Mouse (Mus musculus) bone marrow macrophage, adult 2 months (primary cell): ENCODE measurements at regions not wholly inside any gene's neighbourhood (a gene's known extent, or its start where the extent isn't known, plus 50 kb on each side); places are given as distances from the start of the nearest gene placed in this dataset.

Experiments used
- H3K27ac ChIP-seq: 2 replicates; pipeline ENCODE4 v1.5.1; 2012; ENCODE audit warnings: low read depth, low read length; ENCODE audit not compliant: insufficient read depth
- H3K4me1 ChIP-seq: 2 replicates; pipeline ENCODE4 v1.6.1; 2012; ENCODE audit warnings: low read length; ENCODE audit not compliant: control insufficient read depth, insufficient read depth
- H3K4me3 ChIP-seq: 2 replicates; pipeline ENCODE4 v1.5.1; 2012; ENCODE audit warnings: mild to moderate bottlenecking, low read length, moderate library complexity; ENCODE audit not compliant: insufficient read depth
- CTCF ChIP-seq: IDR thresholded peaks from 2 replicates; pipeline ENCODE4 v1.5.1; 2012; ENCODE audit warnings: low read depth, mild to moderate bottlenecking, low read length, moderate library complexity
- POLR2A ChIP-seq: IDR thresholded peaks from 2 replicates; pipeline ENCODE4 v1.6.1; 2012; ENCODE audit warnings: mild to moderate bottlenecking, low read depth, low read length, borderline replicate concordance

DNA sequence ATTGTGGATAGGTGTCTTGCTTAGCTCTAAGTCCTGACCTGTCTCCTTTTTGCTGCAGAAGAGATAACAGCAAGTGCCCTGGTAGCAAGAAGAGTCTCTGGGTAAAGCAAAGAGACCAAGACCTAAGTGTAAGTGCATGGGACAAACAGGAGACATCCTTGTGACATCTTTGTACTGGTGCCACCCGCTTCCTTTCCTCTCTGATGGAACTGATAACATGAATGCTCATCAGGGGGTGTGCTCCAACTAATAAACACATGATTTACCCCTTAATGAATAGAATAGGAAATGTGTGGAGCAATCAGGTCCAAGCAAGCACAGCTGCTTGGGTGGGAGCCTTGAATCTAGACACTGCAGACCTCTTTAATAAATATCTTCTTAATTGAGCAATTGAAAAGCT lies 362.9 kb upstream of the Nrp1 start:
- no peak for TF ChIP-seq CTCF
- no peak for TF ChIP-seq POLR2A
- H3K27ac ChIP-seq: no peak overlapping the region
- H3K4me3 ChIP-seq: no peak overlapping the region
- H3K4me1 ChIP-seq: no peaks in the 10 kb centered on the region

DNA sequence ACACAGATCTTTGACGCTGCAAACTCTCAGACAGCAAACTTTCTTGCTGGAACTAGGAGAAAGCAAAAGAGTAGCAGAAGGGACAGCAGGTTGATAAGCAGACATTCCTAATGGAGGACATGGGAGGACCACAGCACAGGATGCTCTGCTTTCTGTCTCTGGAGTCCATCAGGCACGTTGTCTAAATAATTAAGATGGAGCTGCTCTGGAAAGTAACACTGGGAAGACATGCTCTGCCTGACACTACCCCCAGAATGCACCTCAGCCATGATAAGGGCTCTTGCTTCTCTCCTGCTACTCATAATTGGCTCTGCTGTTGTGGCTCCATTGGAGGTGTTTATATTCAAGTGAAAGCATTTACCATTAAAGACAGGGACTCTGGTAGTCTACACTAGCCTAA lies 356.0 kb upstream of the Nrp1 start:
- H3K4me1 ChIP-seq: no peaks in the 10 kb centered on the region
- no peak overlapping the region for H3K4me3 ChIP-seq
- TF ChIP-seq CTCF: no peak
- TF ChIP-seq POLR2A: no peak
- no peak overlapping the region for H3K27ac ChIP-seq

DNA sequence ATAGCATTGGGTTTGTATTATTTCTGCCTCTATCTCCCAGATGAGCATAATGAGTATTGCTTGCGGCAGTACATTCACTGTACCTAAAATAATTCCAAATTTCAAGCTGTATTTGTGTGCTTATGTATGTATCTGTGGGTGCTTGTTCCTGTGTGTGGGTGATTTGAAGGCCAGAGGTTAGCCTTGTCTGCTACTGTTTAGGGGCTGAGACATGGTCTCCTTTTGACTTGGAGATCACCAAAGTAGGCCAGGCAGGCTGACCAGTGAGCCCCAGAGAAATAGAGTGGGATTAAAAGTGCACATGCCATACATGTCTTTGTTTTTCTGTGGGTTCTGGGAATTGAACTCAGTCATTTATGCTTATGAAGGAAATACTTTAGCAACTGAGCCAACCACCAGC lies 355.6 kb upstream of the Nrp1 start:
- TF ChIP-seq CTCF (no peak), POLR2A (no peak)
- H3K4me3 ChIP-seq: no peak overlapping the region
- no peaks in the 10 kb centered on the region for H3K4me1 ChIP-seq
- no peak overlapping the region for H3K27ac ChIP-seq

DNA sequence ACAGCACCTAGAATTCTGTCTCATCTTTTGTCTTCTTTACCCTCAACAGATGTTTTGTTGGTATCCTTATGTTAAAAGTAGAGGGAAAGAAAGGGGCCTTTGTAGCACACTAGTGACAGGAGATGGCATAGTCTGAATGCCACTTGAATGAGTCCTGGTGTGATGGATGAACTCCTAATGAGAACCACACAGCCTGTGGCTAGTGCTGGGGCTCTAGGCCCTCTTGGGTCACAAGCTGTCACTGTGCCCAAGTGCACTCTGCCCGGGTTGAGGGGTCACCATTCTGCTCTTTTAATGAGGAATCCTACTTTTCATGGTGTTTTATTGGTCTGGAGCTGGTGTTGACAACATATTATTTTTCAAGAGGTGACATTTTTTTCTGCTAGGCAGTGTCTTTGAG lies 355.0 kb upstream of the Nrp1 start:
- Histone ChIP-seq H3K4me1 (no peaks in the 10 kb centered on the region), H3K4me3 (no peak overlapping the region), H3K27ac (no peak overlapping the region)
- TF ChIP-seq CTCF: no peak
- TF ChIP-seq POLR2A: no peak

DNA sequence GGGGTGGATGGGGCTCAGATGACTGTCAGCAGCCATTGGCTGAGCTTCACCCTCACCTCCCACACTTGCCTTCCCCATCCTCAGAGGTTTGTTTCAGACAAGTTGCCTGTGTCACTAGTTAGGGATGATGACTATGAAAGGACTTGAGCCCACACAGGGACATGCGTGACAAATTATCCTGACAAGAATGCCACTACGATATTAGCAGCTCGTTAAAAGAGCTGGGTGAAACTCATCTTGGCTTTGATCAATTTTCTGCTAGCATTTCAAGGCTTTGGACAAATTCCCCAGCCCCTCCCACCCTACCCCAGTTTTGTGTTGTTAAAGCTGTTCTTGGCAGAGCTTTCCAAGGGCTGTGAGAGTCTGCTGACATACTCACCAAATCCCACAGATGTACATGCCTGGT lies 354.5 kb upstream of the Nrp1 start:
- Histone ChIP-seq H3K27ac (no peak overlapping the region), H3K4me1 (no peaks in the 10 kb centered on the region), H3K4me3 (no peak overlapping the region)
- TF ChIP-seq POLR2A: no peak
- no peak for TF ChIP-seq CTCF

DNA sequence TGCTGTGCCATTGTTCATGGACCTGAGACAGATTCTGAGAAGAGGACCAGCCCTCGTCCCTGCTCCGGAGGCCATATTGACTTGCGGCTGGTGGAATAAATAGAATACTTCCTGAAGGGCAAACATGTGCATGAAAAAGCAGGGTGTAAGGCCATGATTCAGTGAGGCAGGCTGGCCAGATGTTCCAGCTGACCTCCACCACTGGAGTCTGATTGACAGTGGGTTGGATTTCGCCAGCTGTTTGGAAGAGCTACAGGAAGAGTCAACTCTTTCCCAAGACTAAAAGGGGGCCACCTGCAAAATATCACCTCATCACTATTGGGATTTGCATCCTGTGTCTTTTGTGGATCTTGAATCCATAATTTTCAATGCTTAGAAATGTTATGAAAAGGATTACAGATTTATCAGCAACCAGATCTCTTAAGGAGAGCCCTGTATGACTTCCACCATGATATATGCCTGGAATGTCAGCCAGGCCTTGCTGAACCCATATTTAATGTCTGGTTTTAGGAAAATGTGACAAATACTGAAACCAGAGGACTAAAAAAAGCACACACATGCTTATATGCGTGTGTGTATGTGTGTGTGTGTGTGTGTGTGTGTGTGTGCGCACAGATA lies 348.9 kb upstream of the Nrp1 start:
- H3K4me3 ChIP-seq: no peak overlapping the region
- TF ChIP-seq CTCF: no peak
- no peak for TF ChIP-seq POLR2A
- H3K27ac ChIP-seq: no peak overlapping the region
- no peaks in the 10 kb centered on the region for H3K4me1 ChIP-seq

DNA sequence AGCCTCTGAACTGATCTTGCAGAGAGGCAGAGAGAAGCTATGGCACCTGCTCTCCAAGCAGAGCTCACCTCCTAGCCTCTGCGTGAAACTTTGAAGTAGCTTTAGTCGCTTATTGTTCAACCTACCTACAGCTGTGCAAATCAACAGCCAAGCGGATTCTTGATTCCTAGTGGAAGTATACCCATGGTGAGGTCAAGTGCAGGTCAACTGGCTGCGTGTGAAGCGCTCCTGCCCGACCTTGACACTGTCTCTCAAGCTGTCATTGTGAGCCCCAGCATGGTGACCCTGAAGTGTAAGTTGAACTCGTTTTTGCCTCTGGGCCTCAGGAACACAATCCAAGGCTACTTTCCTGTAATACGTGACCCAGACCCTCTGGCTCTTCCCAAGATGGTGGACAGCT lies 341.2 kb upstream of the Nrp1 start:
- Histone ChIP-seq H3K4me3 (no peak overlapping the region), H3K4me1 (0 out of 2 replicates have a peak, but pooled peaks cover 2% of the 10 kb centered on the region), H3K27ac (no peak overlapping the region)
- TF ChIP-seq POLR2A (no peak), CTCF (no peak)

DNA sequence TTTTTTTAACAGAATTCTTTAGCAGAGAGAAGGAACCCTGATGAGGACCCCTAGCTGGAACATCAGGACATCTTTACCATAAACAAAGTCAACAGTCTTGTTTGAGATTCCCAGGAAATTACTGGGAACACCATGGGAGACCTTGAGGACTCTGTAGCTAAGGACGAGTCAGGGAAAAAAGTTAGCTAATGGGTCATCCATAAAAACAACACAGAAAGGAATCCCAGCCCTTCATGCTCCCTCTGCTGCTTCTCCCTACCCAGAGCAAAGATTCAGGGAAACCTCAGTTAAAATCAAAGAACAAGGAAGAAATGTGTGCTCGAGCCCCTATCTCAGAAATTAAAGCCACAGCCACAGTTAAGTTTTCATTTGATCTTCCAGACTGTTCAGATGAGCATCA lies 334.7 kb upstream of the Nrp1 start:
- Histone ChIP-seq H3K4me1 (0 out of 2 replicates have a peak, but pooled peaks cover 2% of the 10 kb centered on the region), H3K27ac (no peak overlapping the region), H3K4me3 (no peak overlapping the region)
- TF ChIP-seq POLR2A: no peak
- no peak for TF ChIP-seq CTCF

DNA sequence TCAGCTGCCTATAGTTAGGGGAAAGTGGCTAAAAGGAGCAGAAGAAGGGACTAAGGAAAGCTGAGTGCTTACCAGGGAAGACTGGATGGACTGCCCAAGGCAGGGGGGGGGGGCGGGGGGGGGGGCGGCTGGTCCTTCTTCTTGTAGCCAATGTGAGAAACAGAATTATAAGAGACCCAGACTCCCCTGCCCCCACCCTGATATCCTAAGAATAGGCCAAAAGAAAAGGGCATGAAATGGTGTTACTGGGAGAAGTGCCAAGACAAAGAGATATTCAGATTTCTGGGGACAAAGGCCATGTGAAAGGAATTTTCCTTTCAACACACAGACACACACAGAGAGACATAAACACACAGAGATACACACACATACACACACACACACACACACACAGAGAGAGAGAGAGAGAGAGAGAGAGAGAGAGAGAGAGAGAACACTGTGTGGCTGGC lies 333.6 kb upstream of the Nrp1 start:
- Histone ChIP-seq H3K27ac (no peak overlapping the region), H3K4me1 (0 out of 2 replicates have a peak, but pooled peaks cover 1% of the 10 kb centered on the region), H3K4me3 (no peak overlapping the region)
- TF ChIP-seq CTCF: no peak
- TF ChIP-seq POLR2A: no peak

DNA sequence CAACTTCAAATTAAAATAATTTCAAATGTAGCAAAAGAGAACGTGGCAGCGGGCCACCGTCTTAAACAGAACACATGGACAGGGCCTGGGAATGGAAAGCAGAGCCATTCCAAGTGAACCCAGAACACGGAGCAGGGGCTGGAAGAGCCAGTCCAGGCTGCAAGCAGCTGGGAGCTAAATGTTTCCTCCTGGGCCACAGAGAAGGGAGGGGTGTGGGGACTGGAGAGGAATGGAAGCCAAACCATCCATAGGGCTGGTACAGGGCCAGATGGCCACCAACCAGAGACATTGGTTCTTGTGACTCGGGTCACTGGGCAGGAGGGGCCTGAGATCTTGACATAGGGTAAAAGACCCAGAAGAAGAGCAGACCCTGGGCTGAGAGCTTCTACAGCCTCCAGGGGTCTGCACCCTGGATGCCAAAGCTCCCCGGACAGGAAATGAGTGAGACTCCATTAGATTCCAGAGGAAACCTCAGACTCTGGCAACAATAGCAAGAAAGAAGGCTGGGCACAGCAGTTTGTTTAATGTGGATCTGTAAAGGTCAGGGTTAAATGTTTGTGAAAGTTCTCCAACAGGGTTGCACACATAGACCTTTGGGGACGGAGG lies 333.1 kb upstream of the Nrp1 start:
- no peaks in the 10 kb centered on the region for H3K4me1 ChIP-seq
- H3K4me3 ChIP-seq: no peak overlapping the region
- TF ChIP-seq POLR2A: no peak
- TF ChIP-seq CTCF: no peak
- H3K27ac ChIP-seq: no peak overlapping the region

DNA sequence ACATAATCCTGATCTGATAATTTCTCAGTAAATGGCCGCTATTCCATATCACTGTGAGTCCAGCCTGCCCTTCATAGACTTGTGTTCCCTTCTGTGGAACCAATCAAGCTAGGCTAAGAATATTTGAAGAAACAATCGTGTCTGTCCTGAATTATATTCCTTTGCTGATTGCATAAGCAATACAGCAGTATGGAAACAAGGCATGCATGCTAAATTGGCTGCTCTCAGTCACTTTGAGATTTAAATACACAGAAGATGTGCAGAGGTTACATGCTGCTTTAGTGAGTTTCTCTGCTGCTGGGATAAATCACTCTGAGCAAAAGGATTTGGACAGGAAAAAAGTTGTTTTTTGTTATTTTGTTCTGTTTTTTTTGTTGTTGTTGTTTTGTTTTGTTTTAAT lies 331.4 kb upstream of the Nrp1 start:
- no peak for TF ChIP-seq CTCF
- no peak for TF ChIP-seq POLR2A
- Histone ChIP-seq H3K27ac (no peak overlapping the region), H3K4me3 (no peak overlapping the region), H3K4me1 (no peaks in the 10 kb centered on the region)
